Mouse (Mus musculus) heart, embryonic 13.5 days (tissue): ENCODE measurements at regions not wholly inside any gene's neighbourhood (a gene's known extent, or its start where the extent isn't known, plus 50 kb on each side); places are given as distances from the start of the nearest gene placed in this dataset.

ENCODE experiments used
- ATAC-seq: fragments of 200-750 bp; cut with Nextera tagmentation; 2 replicates; pipeline ENCODE4 v1.8.0; 2017; ENCODE audit warnings: moderate TSS enrichment; ENCODE audit not compliant: insufficient number of reproducible peaks, low FRiP score, low TSS enrichment; ENCODE audit errors: extremely low read depth
- H3K27ac ChIP-seq: fragments of 300-500 bp; sonication (generic); replicated peaks from 2 replicates; pipeline ENCODE4 v1.5.1; 2015; ENCODE audit warnings: moderate library complexity, mild to moderate bottlenecking, inconsistent platforms
- H3K27me3 ChIP-seq: fragments of 300-500 bp; sonication (generic); replicated peaks from 2 replicates; pipeline ENCODE4 v1.6.1; 2015; ENCODE audit warnings: mild to moderate bottlenecking, inconsistent platforms
- H3K36me3 ChIP-seq: fragments of 300-500 bp; sonication (generic); 2 replicates; pipeline ENCODE4 v1.6.1; 2015; ENCODE audit warnings: mild to moderate bottlenecking, inconsistent platforms
- H3K4me1 ChIP-seq: fragments of 300-500 bp; sonication (generic); 2 replicates; pipeline ENCODE4 v1.6.1; 2015; ENCODE audit warnings: inconsistent platforms
- H3K4me2 ChIP-seq: fragments of 300-500 bp; sonication (generic); 2 replicates; pipeline ENCODE4 v1.6.1; 2015; ENCODE audit warnings: inconsistent platforms, mild to moderate bottlenecking, moderate library complexity
- H3K4me3 ChIP-seq: fragments of 300-500 bp; sonication (generic); 2 replicates; pipeline ENCODE4 v1.5.1; 2015; ENCODE audit warnings: moderate library complexity, mild to moderate bottlenecking, inconsistent platforms
- H3K9ac ChIP-seq: fragments of 300-500 bp; sonication (generic); 2 replicates; pipeline ENCODE4 v1.6.1; 2015; ENCODE audit warnings: inconsistent platforms, mild to moderate bottlenecking, moderate library complexity
- H3K9me3 ChIP-seq: fragments of 300-500 bp; sonication (generic); 2 replicates; pipeline ENCODE4 v1.6.1; 2016; ENCODE audit warnings: inconsistent platforms
- WGBS: fragments of 180-500 bp; shearing (Covaris S2); methylation state at CpG from one replicate; pipeline ENCODE4 v1.1.7; 2015; ENCODE audit warnings: mixed read lengths; 5-methylcytosine and 5-hydroxymethylcytosine counted together

DNA sequence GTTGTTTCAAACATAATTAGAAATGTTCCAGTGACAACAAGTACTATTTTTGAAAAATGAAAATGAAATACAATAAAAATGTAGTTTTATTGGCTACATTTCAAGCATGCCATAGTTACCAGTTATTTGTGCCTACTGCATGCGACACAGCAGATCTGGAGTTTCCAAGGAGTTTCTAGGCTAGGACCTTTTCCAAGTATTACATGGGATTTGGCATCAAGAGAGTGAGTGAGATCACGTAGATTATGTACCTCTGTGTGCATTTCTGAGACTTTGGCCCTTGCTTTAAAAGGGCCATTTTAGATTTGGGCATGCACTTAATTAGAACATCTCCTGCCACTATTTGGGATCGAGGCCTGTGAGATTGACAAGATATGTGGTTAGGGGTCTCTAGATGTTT lies 172.8 kb upstream of the Jag1 start:
- no peaks in the 10 kb centered on the region for H3K27me3 ChIP-seq
- no peak overlapping the region for H3K4me3 ChIP-seq
- no peaks in the 10 kb centered on the region for H3K36me3 ChIP-seq
- H3K27ac ChIP-seq, result no peak overlapping the region
- no peak for ATAC-seq
- H3K9ac ChIP-seq, result no peak overlapping the region
- 66% methylated on average over 3 of the region's 3 CpGs for WGBS
- 0 out of 2 replicates have a peak, but pooled peaks cover 4% of the 10 kb centered on the region for H3K4me1 ChIP-seq
- H3K4me2 ChIP-seq, result no peak overlapping the region
- H3K9me3 ChIP-seq, result no peaks in the 10 kb centered on the region

DNA sequence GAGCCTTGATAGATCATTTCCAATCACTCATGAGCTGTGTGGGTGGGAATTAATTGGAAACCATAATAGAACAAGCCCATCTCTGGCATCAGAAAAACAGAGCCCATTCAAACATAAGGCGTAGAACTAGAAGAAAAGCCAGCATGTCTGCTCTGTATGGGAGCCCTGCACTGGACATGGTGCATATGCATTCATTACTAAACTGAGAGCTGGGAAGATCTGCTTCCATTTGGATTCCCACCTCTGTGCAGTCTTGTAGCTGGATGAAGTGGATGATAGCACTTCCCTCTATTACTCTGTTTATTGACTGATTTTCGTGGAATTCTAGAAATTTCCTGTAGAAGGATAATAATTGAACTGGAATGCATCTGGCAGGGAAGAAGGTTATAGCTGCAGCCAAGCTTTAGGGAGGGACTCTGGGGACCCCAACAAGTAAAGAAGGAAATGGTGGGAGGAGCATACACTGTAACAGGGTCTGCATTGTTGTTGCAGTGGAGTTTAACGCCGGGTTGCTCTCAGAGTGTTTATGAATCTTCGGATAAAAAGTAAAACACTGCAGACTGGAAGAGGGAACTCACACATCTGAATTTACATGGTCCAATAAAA lies 155.2 kb upstream of the Jag1 start:
- no peak for ATAC-seq
- WGBS, result 50% methylated on average over 5 of the region's 5 CpGs
- Histone ChIP-seq H3K4me2 (no peak overlapping the region), H3K4me3 (no peak overlapping the region), H3K4me1 (peaks cover 6% of the 10 kb centered on the region; the same call in 1 of the 2 replicates), H3K9ac (no peak overlapping the region), H3K27ac (0 out of 2 replicates have a peak overlapping the region, but pooled peaks have one; percentile 29), H3K9me3 (no peaks in the 10 kb centered on the region), H3K36me3 (no peaks in the 10 kb centered on the region), H3K27me3 (no peaks in the 10 kb centered on the region)

DNA sequence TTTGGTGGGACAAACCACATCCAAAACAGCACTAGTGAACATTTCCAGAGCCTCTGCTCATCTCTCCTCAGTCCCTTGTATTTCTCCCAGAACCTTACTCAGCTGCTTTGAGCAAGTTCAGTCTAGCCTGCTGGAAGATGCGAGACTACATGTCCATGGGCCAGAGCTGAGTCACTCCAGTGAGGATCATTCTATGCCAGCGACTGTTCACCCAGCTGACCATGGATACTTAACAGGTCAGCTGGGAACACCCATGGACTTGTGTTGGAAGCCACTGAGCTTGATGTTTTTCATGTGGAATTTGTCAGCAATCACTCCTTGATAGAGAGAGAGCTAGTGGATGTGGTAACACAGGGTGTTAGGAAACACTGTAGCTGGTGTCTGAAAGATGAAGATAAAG lies 146.5 kb upstream of the Jag1 start:
- no peak for ATAC-seq
- Histone ChIP-seq H3K9me3 (no peaks in the 10 kb centered on the region), H3K4me2 (no peak overlapping the region), H3K27ac (no peak overlapping the region), H3K4me1 (no peaks in the 10 kb centered on the region), H3K27me3 (no peaks in the 10 kb centered on the region), H3K4me3 (no peak overlapping the region), H3K9ac (no peak overlapping the region), H3K36me3 (no peaks in the 10 kb centered on the region)
- 56% methylated on average over 2 of the region's 2 CpGs for WGBS

DNA sequence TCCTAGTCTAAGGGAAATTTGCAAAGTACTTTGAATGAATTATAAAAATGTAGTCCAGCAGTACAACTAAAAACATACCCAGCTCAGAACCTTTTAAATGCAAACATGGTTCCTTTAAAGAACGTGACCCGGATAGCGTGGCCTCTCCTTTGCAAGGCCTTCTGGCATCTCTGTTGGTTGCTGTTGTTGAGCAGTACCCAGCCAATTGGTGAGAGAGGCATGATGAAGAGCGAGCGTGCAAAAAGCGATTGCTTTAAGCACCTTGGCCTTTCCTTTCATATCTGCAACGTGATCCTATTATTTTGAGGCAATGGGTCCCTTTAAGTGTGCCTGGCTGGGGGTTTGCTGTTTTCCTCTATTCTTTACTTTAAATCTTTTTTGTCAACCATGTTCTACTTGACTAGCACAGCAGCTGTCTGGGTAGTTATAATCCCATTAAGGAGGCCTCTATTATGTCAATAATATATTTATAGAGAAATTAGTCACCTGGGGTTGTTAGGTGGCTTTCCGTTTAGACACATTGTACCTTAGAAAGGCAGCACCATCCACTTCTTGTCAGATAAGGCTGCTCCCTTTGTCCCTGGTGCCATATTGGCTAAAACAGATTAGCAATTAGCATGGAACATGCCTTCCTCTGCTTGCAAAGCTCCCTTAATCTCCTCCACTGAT lies 141.5 kb upstream of the Jag1 start:
- Histone ChIP-seq H3K4me2 (no peak overlapping the region), H3K9me3 (no peaks in the 10 kb centered on the region), H3K36me3 (no peaks in the 10 kb centered on the region), H3K4me3 (no peak overlapping the region), H3K27me3 (no peaks in the 10 kb centered on the region), H3K9ac (no peak overlapping the region), H3K4me1 (no peaks in the 10 kb centered on the region), H3K27ac (no peak overlapping the region)
- 78% methylated on average over 8 of the region's 8 CpGs for WGBS
- ATAC-seq, result no peak

DNA sequence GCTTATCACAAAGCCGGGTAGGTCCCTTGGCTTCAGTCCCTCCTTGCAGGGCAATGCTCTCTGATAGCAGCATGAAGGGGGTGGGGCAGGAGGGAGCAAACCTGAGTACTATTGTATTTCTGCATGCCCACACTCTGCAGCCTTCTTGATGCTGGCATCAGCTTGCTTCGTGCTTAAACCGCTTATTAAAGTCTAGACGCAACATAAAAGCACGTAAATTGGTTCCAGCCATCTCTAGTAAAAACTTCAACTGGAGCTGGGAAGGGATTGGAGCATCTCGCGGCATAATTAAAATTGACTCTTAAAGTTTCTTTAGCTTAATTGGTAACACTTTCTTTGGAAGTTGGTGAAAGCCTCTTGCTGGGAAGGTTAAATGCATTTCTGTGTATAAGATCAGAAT lies 131.5 kb upstream of the Jag1 start:
- 62% methylated on average over 7 of the region's 7 CpGs for WGBS
- Histone ChIP-seq H3K36me3 (no peaks in the 10 kb centered on the region), H3K27me3 (no peaks in the 10 kb centered on the region), H3K4me3 (no peak overlapping the region), H3K27ac (no peak overlapping the region), H3K4me2 (no peak overlapping the region), H3K9me3 (no peaks in the 10 kb centered on the region), H3K4me1 (peaks cover 5% of the 10 kb centered on the region), H3K9ac (no peak overlapping the region)
- ATAC-seq, result no peak

DNA sequence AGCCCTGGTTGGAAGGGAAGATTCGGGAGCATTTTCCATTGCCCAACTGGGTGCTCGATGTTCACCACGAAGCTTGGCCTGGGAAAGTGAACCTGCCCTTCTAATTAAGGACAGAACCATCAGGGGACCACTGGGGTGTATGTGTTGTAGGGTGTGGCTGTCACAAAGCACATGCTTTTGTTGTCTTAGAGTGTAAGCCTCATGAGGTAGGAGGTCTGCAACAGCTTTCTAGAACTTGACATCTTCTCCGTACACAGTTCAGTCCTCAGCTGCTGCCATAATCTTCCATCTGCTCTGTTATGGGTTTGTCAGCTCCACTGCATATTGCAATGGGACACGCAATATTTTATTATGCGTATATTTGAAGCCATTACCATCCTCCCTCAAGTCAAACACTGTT lies 127.9 kb upstream of the Jag1 start:
- no peak overlapping the region for H3K27ac ChIP-seq
- 79% methylated on average over 6 of the region's 6 CpGs for WGBS
- H3K36me3 ChIP-seq, result no peaks in the 10 kb centered on the region
- no peaks in the 10 kb centered on the region for H3K27me3 ChIP-seq
- H3K9me3 ChIP-seq, result no peaks in the 10 kb centered on the region
- no peak for ATAC-seq
- H3K4me1 ChIP-seq, result peaks cover 5% of the 10 kb centered on the region
- no peak overlapping the region for H3K4me3 ChIP-seq
- no peak overlapping the region for H3K4me2 ChIP-seq
- no peak overlapping the region for H3K9ac ChIP-seq

DNA sequence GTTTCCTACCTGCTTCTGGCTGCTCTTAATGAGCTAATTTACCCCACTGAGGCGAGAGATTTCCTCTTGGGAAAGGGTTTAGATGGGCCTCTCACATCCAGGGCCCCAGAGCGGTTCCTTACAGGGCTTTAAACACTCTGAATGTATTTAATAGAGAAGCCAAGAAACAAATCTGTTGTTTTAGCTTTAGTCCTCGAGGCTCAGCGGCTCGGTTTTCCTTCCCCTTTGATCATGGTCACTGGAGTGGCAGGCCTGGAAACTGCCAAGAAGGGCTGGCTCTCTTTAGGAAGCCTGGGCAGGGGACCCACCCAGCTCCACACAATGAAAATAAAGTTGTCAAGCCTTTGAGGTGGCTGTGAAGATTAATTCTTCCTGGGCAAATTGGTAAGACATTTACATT lies 127.5 kb upstream of the Jag1 start:
- Histone ChIP-seq H3K27ac (no peak overlapping the region), H3K36me3 (no peaks in the 10 kb centered on the region), H3K4me3 (no peak overlapping the region), H3K9ac (no peak overlapping the region), H3K9me3 (no peaks in the 10 kb centered on the region), H3K4me2 (no peak overlapping the region), H3K4me1 (peaks cover 5% of the 10 kb centered on the region), H3K27me3 (no peaks in the 10 kb centered on the region)
- ATAC-seq, result no peak
- WGBS, result 32% methylated on average over 5 of the region's 5 CpGs

DNA sequence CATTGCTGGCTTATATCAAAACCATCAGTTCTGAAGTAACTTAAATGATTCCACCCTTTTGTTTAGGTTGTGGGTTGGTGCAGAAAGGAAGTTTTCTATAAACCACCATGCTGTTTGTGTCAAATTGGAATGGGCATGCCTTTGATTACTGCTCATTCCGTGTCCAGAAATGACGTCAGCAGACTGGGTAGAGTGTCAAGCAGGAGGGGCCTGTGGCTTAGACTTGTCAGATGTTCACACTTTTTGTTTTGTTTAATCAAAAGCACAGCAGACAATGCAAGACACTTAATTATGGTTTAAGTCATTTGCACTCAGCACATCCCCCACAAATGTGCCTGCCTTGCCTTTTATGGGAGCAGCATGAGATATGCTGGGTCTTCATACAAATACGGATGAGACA lies 120.5 kb upstream of the Jag1 start:
- H3K27ac ChIP-seq, result no peak overlapping the region
- H3K9me3 ChIP-seq, result no peaks in the 10 kb centered on the region
- no peaks in the 10 kb centered on the region for H3K36me3 ChIP-seq
- H3K4me1 ChIP-seq, result no peaks in the 10 kb centered on the region
- WGBS, result 60% methylated on average over 3 of the region's 3 CpGs
- H3K27me3 ChIP-seq, result no peaks in the 10 kb centered on the region
- no peak overlapping the region for H3K9ac ChIP-seq
- ATAC-seq, result no peak
- H3K4me3 ChIP-seq, result no peak overlapping the region
- H3K4me2 ChIP-seq, result no peak overlapping the region

DNA sequence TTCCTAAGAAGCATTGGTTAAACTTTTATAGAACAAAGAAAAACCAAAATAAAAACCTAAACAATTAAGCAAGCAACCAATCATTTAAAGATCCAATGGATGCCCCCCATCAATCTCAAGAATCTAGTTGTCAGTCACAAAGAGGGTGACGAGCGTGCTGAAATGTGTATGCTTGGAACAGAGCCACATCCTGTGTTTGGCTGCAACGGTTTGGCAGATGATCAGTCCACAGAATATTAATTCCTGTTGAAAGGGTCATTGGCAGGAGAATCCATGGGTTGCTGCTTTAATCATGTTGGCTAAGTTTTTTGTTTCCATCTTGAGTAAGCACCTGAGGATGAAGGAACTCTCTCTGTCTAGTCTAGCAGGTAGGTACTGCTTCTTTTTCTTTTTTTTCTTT lies 117.5 kb upstream of the Jag1 start:
- Histone ChIP-seq H3K36me3 (no peaks in the 10 kb centered on the region), H3K27me3 (no peaks in the 10 kb centered on the region), H3K4me3 (no peak overlapping the region), H3K9me3 (no peaks in the 10 kb centered on the region), H3K4me1 (no peaks in the 10 kb centered on the region), H3K27ac (no peak overlapping the region), H3K9ac (no peak overlapping the region), H3K4me2 (no peak overlapping the region)
- no peak for ATAC-seq
- 71% methylated on average over 3 of the region's 3 CpGs for WGBS

DNA sequence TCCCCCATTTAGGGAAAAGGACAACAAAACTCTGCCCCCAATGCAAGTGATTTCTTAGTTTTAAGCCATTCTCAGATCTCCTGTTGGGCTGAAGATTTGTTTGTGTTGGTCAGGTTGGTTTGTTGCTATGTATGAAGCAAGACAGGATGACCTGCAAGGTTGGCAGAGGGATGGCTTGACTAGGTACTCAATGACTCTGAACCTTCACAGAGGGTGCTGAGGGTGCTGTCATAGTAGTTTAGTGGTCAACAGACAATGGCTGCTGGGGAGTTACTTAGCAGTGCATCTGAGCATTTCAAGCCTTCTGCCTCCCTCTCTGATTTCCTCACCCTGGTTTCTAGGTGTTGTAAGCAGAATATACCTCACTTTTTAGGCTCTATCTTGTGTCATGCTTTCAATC lies 114.7 kb upstream of the Jag1 start:
- Histone ChIP-seq H3K9me3 (no peaks in the 10 kb centered on the region), H3K4me2 (no peak overlapping the region), H3K9ac (no peak overlapping the region), H3K4me3 (no peak overlapping the region), H3K27ac (no peak overlapping the region), H3K27me3 (no peaks in the 10 kb centered on the region), H3K4me1 (no peaks in the 10 kb centered on the region), H3K36me3 (no peaks in the 10 kb centered on the region)
- ATAC-seq, result no peak

DNA sequence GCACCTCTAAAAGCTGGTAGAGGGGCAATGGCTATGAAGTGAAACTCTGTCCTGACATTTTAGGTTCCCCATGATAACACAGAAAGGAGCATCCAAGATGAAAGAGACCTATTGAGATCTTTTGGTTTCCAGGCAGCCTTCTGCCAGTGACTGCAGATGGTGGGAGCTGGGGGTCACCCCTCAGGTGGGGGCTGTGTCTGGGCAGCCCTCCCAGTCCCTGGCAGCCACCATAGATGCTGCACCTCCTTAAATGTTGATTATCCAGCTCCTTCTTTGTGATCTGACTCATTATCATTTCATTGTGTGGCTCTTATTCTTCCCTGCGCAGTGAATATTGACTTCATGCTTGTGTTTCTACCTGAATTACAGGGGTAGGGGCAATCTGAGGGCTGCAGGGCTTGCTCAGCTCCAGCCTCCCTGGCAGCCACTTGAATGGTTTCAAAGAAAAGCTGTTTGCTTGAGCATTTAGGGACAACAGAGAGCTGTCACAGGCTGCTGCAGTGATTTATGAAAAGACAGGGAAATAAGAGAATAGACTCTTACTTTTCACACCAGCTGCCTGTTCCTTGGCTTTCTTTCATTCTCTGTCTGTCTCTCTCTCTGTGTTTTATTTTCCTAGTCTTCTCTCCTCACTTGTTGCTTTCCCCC lies 113.1 kb upstream of the Jag1 start:
- no peaks in the 10 kb centered on the region for H3K36me3 ChIP-seq
- no peaks in the 10 kb centered on the region for H3K9me3 ChIP-seq
- ATAC-seq, result no peak
- no peak overlapping the region for H3K27ac ChIP-seq
- no peak overlapping the region for H3K4me3 ChIP-seq
- 57% methylated on average over 1 of the region's 1 CpGs for WGBS
- no peaks in the 10 kb centered on the region for H3K4me1 ChIP-seq
- no peak overlapping the region for H3K4me2 ChIP-seq
- no peak overlapping the region for H3K9ac ChIP-seq
- no peaks in the 10 kb centered on the region for H3K27me3 ChIP-seq

DNA sequence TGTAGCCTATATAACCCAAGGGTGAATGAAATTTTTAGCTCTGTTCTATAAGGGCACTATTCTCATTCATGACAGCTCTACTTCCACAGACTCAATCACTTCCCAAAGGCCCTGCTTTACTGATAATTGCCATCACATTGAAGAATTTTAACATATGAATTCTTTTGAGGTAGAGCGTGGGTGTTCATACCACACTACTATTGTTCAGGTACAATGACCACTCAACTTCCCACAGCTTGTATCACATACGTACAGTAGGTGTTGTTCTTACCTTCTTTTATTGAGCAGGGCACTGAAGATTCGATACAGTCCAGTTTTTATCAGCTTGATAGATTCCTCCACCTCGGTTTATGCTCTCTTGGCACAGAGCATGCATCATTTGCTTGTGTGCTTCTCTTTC lies 111.1 kb upstream of the Jag1 start:
- no peak overlapping the region for H3K4me2 ChIP-seq
- 82% methylated on average over 4 of the region's 4 CpGs for whole genome bisulfite sequencing
- no peaks in the 10 kb centered on the region for H3K4me1 ChIP-seq
- H3K27me3 ChIP-seq, result no peaks in the 10 kb centered on the region
- H3K27ac ChIP-seq, result no peak overlapping the region
- ATAC-seq, result no peak
- H3K36me3 ChIP-seq, result no peaks in the 10 kb centered on the region
- H3K9me3 ChIP-seq, result no peaks in the 10 kb centered on the region
- no peak overlapping the region for H3K4me3 ChIP-seq
- no peak overlapping the region for H3K9ac ChIP-seq
